Mouse (Mus musculus) adrenal gland, postnatal 10 days (tissue): Measurements from ENCODE around the gene Hs3st3a1. TPM values are rescaled to one million over a fixed set of nuclear protein-coding genes. Genes with fewer than 3 reads are reported as not detected.

Experiments
- DNase-seq: peaks from one replicate; pipeline ENCODE4 v3.0.0; 2021; ENCODE audit warnings: mixed read lengths
- total RNA-seq, 2 experiments: library from RNA; stranded (reverse); gene quantifications; 2 replicates each; pipeline ENCODE4 v1.2.3; 2021

Hs3st3a1 gene
- total RNA-seq, 2 experiments from 2014 or later, result 0.55 to 0.84 TPM

GRCm38 (mm10) chr11:64559388-64559787 lies 124.3 kb downstream of the Hs3st3a1 start:
- DNase-seq, result no peak

GRCm38 (mm10) chr11:64560471-64560870 lies 125.3 kb downstream of the Hs3st3a1 start:
- DNase-seq, result no peak

GRCm38 (mm10) chr11:64562771-64563170 lies 127.6 kb downstream of the Hs3st3a1 start:
- DNase-seq, result no peak

Other genes starting within 250 kb of the Hs3st3a1 start
- gene F930015N05Rik, start 1.3 kb downstream of the Hs3st3a1 start, total RNA-seq, result not detected